Mouse (Mus musculus) kidney, embryonic 14.5 days (tissue): Measurements from ENCODE around the gene Ripply3. TPM values are rescaled to one million over a fixed set of nuclear protein-coding genes. Genes with fewer than 3 reads are reported as not detected.

Experiments used
- ATAC-seq: fragments of 200-750 bp; cut with Nextera tagmentation; 2 replicates; pipeline ENCODE4 v1.8.0; 2017; ENCODE audit warnings: moderate number of reproducible peaks, mild to moderate bottlenecking, moderate TSS enrichment, moderate library complexity; ENCODE audit not compliant: low FRiP score, low TSS enrichment
- H3K27ac ChIP-seq: fragments of 300-500 bp; sonication (generic); 2 replicates; pipeline ENCODE4 v1.5.1; 2014; ENCODE audit warnings: low read depth, mild to moderate bottlenecking, low read length, moderate library complexity, mixed read lengths
- H3K27me3 ChIP-seq: fragments of 300-500 bp; sonication (generic); 2 replicates; pipeline ENCODE4 v1.6.1; 2014; ENCODE audit warnings: mild to moderate bottlenecking, low read length; ENCODE audit not compliant: control insufficient read depth, insufficient read depth
- H3K36me3 ChIP-seq: fragments of 300-500 bp; sonication (generic); 2 replicates; pipeline ENCODE4 v1.6.1; 2014; ENCODE audit warnings: low read length, mixed read lengths; ENCODE audit not compliant: control insufficient read depth, insufficient read depth
- H3K4me1 ChIP-seq: fragments of 300-500 bp; sonication (generic); 2 replicates; pipeline ENCODE4 v1.6.1; 2014; ENCODE audit warnings: low read length, mixed read lengths; ENCODE audit not compliant: control insufficient read depth, insufficient read depth
- H3K4me2 ChIP-seq: fragments of 300-500 bp; sonication (generic); replicated peaks from 2 replicates; pipeline ENCODE4 v1.6.1; 2014; ENCODE audit warnings: low read depth, mild to moderate bottlenecking, low read length
- H3K4me3 ChIP-seq: fragments of 300-500 bp; sonication (generic); 2 replicates; pipeline ENCODE4 v1.5.1; 2014; ENCODE audit warnings: mild to moderate bottlenecking, low read length
- H3K9ac ChIP-seq: fragments of 300-500 bp; sonication (generic); 2 replicates; pipeline ENCODE4 v1.6.1; 2014; ENCODE audit warnings: low read depth, mild to moderate bottlenecking, low read length, moderate library complexity
- H3K9me3 ChIP-seq: fragments of 300-500 bp; sonication (generic); 2 replicates; pipeline ENCODE4 v1.6.1; 2016; ENCODE audit warnings: low read length; ENCODE audit not compliant: control insufficient read depth
- WGBS: fragments of 180-500 bp; shearing (Covaris S2); extraction: QIAGEN DNeasy Blood & Tissue Kit; methylation state at CpG from one replicate; pipeline ENCODE4 v1.1.7; 2014; 5-methylcytosine and 5-hydroxymethylcytosine counted together
- polyA plus RNA-seq: library from polyadenylated mRNA; unstranded; fragments of >200 nt; fragmentation: Nextera tagmentation; extraction: Ambion mirVana; gene quantifications from 2 replicates; pipeline ENCODE4 v1.2.1, GENCODE M21; 2014

Gene Ripply3
- polyA plus RNA-seq, 1 experiment from 2014 or later, result 15.3 TPM

DNA sequence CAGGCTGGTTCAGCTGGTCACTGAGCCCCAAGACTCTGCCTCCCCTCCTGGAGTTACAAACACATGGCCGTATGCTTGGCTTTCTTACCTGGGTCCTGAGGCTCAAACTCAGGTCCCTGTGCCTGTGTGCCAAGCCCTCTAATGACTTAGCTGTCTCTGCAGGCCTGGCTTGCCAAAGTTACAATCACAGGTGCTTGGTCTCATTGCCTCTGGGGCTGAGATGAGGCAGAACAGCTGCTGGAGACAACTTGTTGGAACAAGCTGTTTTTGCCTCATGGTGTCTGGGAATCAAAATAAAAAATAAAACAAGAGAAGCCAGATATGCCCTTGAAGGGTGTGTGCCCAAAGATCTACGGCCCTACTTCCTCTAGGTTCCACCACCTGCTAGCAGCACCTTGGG, 20.6 kb downstream of the Ripply3 start:
- WGBS, result 88% methylated on average over 2 of the region's 2 CpGs
- Histone ChIP-seq H3K4me2 (no peak overlapping the region), H3K9me3 (no peaks in the 10 kb centered on the region), H3K27me3 (no peaks in the 10 kb centered on the region), H3K27ac (no peak overlapping the region), H3K9ac (no peak overlapping the region), H3K36me3 (no peaks in the 10 kb centered on the region), H3K4me1 (no peaks in the 10 kb centered on the region), H3K4me3 (no peak overlapping the region)
- no peak for ATAC-seq

DNA sequence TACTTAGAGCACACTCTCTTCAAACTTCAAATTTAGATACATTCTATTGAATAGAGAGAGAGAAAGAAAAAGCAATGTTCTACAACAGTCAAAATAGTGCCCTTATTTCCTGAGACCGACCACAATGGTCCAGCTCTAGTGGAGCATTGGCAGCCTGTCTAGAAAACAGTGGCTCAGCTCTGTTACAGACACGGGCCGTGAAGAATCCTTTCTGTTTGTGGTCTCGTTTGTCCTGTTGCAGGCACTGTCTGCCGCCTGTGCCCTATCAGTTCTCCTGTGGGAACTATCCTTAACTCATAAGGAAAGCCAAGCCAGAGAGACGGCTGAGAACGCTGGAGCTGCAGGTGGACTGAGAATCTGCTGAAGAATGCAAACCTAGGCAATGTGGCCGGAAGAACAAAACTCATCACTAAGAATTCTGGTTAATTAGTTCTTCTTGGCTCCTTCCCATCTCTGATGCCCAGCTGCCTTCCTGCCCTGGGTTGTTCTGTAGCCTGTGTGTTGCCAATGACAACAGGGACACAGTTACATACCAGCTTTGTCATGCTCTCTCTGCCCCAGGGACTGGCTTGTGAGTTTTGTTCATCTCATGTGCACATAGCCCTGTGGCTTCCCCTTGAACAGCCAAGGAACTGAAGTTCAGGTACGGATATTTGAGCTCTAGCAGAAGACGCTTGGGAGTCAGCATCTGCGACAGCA, 21.5 kb downstream of the Ripply3 start:
- no peak for ATAC-seq

DNA sequence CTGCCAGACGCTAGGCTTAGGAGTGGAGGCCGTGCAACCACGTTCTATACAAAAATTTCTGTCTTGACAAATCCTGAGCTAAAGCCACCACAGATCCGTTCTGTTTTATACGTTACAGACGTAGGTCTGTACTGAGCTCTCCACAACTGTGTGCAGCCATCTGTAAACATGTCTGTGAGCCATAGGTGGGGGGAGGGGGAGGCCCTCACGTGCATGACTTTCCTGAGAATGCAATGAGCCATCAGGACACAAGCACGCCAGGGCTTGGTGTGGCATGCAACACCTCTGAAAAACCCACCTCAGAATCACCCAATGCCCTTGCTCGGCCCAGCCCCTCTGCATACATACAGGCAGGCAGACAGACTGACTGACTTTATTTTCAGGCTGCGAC, 22.1 kb downstream of the Ripply3 start:
- Histone ChIP-seq H3K4me3 (no peak overlapping the region), H3K9me3 (no peaks in the 10 kb centered on the region), H3K36me3 (no peaks in the 10 kb centered on the region), H3K4me2 (no peak overlapping the region), H3K4me1 (no peaks in the 10 kb centered on the region), H3K27me3 (no peaks in the 10 kb centered on the region), H3K9ac (no peak overlapping the region), H3K27ac (no peak overlapping the region)
- no peak for ATAC-seq
- 62% methylated on average over 10 of the region's 10 CpGs for WGBS

More for the DNA sequence above, 21.5 kb downstream of the Ripply3 start:
- no peaks in the 10 kb centered on the region for H3K4me1 ChIP-seq
- H3K4me3 ChIP-seq, result no peak overlapping the region
- H3K27me3 ChIP-seq, result no peaks in the 10 kb centered on the region
- H3K27ac ChIP-seq, result no peak overlapping the region
- WGBS, result 56% methylated on average over 11 of the region's 11 CpGs
- no peak overlapping the region for H3K4me2 ChIP-seq
- H3K9ac ChIP-seq, result no peak overlapping the region
- H3K9me3 ChIP-seq, result no peaks in the 10 kb centered on the region
- no peaks in the 10 kb centered on the region for H3K36me3 ChIP-seq

DNA sequence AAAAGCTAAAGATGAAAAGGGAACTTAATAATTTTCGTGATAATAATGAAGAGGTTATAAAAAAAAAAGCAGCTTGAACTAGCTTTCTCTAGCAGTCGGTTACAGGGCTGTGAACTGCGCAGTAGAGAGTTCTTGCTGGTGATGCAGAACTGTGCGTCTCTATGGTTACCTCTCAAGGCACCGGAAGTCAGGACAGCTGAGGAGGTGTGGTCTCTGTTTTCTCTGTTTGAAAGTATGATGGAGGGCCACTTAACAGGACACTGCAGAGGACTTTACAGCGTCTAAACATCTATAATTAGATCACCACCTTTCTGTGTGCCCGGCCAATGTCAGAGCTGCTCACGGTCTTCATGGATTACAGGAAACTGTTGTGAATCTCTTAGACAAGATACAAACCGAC, 26.2 kb downstream of the Ripply3 start:
- Histone ChIP-seq H3K36me3 (no peaks in the 10 kb centered on the region), H3K27me3 (no peaks in the 10 kb centered on the region), H3K4me1 (no peaks in the 10 kb centered on the region), H3K9ac (no peak overlapping the region), H3K4me3 (no peak overlapping the region), H3K27ac (no peak overlapping the region), H3K9me3 (no peaks in the 10 kb centered on the region), H3K4me2 (no peak overlapping the region)
- peak; percentile 81 for ATAC-seq
- 23% methylated on average over 9 of the region's 9 CpGs for WGBS

DNA sequence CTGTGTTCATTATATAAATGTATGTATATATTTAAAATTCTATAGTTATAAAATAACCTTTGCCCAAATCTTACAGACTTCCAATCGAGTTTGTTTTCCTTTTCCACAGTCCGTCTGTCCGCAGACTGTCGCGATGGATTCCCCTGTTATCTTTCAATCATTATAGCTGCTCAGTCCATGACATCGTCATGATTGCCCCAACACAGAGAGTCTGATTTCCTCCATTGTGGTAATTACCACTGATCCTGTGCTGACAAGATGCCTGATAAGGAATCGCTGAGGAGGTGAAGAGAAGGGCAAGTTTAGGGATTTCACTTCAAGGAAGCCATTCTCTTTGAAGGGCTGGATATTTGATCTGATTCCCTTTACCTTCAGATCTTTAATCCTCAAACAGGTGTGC, 27.8 kb downstream of the Ripply3 start:
- WGBS, result 63% methylated on average over 7 of the region's 7 CpGs
- H3K9me3 ChIP-seq, result no peaks in the 10 kb centered on the region
- H3K4me1 ChIP-seq, result no peaks in the 10 kb centered on the region
- no peaks in the 10 kb centered on the region for H3K27me3 ChIP-seq
- H3K27ac ChIP-seq, result no peak overlapping the region
- H3K9ac ChIP-seq, result no peak overlapping the region
- no peak overlapping the region for H3K4me2 ChIP-seq
- no peak overlapping the region for H3K4me3 ChIP-seq
- H3K36me3 ChIP-seq, result no peaks in the 10 kb centered on the region
- no peak for ATAC-seq

DNA sequence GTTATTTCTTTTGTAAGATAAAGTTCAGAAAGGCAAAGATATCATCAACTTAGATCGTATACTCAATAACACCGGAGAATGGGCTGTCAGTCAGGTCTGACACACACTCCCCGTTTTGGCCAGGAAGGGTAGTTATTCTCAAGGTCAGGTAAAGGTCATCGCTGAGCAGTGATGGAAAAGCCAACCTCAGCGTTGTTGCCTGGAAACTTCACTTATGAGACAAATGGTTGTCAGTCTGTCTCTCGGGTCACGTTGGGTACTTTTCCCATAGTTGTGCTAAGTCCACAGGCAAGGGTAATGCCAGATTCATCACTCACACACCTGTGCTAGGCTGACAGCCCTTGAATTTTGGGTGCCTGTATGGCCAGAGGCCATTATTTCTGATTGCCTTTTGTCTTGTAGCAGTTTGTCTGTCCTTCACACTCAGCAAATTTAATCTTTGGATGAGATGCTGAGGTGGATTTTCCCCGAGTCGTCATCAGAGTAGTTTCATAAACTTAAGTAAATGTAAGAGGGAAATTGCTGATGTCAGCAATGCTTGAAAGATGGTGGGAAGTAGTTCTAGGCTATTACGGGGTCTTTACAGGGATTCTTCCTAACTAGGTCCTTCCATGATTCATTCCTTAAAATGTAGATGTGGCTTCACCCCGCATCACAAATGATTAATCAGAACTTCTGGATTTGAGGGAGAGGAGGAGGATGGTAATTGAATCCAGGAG, 28.7 kb downstream of the Ripply3 start:
- Histone ChIP-seq H3K4me1 (no peaks in the 10 kb centered on the region), H3K9me3 (no peaks in the 10 kb centered on the region), H3K27me3 (no peaks in the 10 kb centered on the region), H3K27ac (no peak overlapping the region), H3K4me3 (no peak overlapping the region), H3K9ac (no peak overlapping the region), H3K36me3 (no peaks in the 10 kb centered on the region), H3K4me2 (no peak overlapping the region)
- no peak for ATAC-seq
- WGBS, result 63% methylated on average over 11 of the region's 11 CpGs

DNA sequence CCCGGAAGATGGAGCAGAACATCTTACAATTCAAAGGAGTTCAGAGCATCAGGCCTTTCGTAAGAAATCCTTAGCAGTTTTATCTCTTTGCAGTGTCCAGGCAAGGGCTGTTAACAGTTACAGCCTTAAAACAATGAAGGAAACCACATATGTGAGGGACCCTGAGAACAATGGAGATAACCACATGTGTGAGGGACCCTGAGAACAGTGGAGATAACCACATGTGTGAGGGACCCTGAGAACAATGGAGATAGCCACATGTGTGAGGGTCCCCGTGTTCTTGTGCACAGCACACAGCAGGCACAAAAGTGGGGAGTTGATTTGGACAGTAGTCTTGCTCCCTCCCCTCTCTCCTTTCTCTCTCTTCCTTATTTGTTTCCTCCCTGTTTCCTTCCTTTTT, 29.9 kb downstream of the Ripply3 start:
- H3K4me1 ChIP-seq, result no peaks in the 10 kb centered on the region
- no peaks in the 10 kb centered on the region for H3K36me3 ChIP-seq
- no peaks in the 10 kb centered on the region for H3K27me3 ChIP-seq
- H3K9me3 ChIP-seq, result no peaks in the 10 kb centered on the region
- H3K4me2 ChIP-seq, result no peak overlapping the region
- WGBS, result 76% methylated on average over 3 of the region's 3 CpGs
- no peak for ATAC-seq
- H3K27ac ChIP-seq, result no peak overlapping the region
- no peak overlapping the region for H3K9ac ChIP-seq
- no peak overlapping the region for H3K4me3 ChIP-seq

DNA sequence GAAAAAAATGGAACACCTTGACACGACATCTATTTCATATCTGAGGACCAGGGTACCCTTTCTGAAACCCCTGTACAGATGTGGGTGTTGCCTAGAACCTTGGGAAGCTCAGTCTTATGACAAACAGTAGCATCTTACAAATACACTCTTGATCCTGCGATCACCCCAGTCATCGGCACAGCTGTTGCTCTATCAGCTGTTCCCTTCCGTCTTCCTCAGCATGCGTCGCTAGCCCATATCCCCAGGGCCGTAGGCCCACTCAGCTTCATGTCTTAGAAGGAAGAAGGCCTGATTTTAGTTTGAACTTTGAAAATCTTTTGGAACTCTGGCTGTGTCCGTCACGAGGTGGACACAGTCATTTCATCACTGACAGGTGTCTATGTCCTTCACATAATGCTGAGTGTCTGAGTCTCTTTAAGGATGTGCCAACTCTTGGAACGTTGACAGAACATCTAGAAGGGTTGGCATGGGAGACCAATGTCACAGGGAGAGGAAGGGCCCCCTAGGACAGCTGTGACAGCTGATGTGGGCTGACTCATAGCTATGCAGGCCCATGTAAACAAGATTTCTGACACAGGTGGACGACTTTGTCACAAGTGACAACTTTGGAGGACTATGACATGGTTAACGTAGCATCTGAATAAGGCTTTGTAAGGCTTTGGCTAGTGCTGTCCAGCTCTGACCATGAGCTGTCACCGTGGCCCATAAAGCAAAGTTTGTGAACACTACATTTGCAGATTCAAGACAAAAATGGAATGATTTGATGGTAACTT, 32.5 kb downstream of the Ripply3 start:
- no peak overlapping the region for H3K9ac ChIP-seq
- ATAC-seq, result no peak
- H3K27ac ChIP-seq, result no peak overlapping the region
- H3K9me3 ChIP-seq, result no peaks in the 10 kb centered on the region
- no peaks in the 10 kb centered on the region for H3K36me3 ChIP-seq
- H3K4me2 ChIP-seq, result no peak overlapping the region
- no peak overlapping the region for H3K4me3 ChIP-seq
- no peaks in the 10 kb centered on the region for H3K4me1 ChIP-seq
- 88% methylated on average over 13 of the region's 13 CpGs for WGBS
- H3K27me3 ChIP-seq, result no peaks in the 10 kb centered on the region
